Mouse (Mus musculus): ENCODE results near the gene Ube4b. TPM values are rescaled to one million over a fixed set of nuclear protein-coding genes. Genes with fewer than 3 reads are reported as not detected.
"Not testable (repeated sequence)": the region's sequence is repeated elsewhere in the genome, so short reads cannot be mapped to it uniquely, and the experiment has no call there.

The Ube4b gene
- 56.5 and 59.5 TPM in 2 replicates for polyA plus RNA-seq (2015; fragmentation: Nextera tagmentation; extraction: Ambion mirVana)

DNA sequence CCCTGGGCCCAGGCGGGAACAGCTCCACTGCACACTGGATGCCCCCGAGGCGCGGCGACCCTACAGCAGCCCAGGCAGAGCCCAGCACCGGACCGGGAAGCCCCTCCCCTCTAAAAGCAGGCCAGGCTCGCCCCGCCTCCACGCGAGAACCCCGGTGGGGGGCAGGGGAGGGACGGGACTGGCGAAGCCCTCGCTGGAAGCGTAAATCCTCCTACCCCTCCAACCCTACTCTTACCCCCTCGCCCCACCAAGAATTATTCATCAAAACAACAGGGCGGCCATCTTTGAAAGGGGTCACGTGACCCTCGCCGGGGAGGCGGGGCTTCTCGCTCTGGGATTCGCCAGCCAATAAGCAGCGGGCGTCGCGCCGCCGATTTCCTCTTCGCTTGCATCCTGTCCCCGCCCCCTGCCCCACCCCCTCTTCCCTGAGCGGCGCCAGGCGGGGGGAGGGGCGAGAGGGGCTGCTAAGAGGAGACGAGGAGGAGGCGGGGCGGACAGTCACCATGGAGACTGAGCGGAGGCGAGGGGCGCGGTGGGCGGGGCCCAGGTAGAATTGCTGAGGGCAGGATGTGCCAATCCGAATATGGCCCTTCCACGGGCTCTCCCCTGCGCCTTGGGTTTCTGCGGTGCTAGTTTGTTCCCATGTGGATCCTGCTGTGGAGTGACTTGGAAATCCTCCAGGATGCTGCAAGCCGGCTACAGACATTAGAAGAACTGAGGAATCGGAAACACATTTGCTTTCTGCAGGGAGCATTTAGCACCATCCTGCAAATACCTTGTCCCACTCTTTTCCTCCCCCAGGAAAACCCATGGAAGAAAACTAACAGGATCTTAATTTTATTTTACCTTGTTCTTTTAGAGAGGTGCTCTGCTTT is at the start of gene Ube4b:
TSS of gene Ube4b (minus strand) at position 425 of the 875 bp plus-strand sequence.
- H3K4me3 ChIP-seq: peak within 1 kb of the TSS; percentile 96
- peak within 1 kb of the TSS; percentile 99 for H3K27ac ChIP-seq
- peak within 1 kb of the TSS; percentile 95 for H3K9ac ChIP-seq
- peak; percentile 95 for ATAC-seq (ENCODE audit: low FRiP score)
- WGBS: under 1% methylated on average over 47 of the region's 50 CpGs
- H3K9me3 ChIP-seq: no peaks in the 10 kb centered on the region
- H3K36me3 ChIP-seq: no peaks in the 10 kb centered on the region
- H3K4me1 ChIP-seq (replicated peaks): peaks cover 30% of the 10 kb centered on the region
- H3K27me3 ChIP-seq: no peaks in the 10 kb centered on the region
- H3K4me2 ChIP-seq: peak within 1 kb of the TSS; percentile 89

DNA sequence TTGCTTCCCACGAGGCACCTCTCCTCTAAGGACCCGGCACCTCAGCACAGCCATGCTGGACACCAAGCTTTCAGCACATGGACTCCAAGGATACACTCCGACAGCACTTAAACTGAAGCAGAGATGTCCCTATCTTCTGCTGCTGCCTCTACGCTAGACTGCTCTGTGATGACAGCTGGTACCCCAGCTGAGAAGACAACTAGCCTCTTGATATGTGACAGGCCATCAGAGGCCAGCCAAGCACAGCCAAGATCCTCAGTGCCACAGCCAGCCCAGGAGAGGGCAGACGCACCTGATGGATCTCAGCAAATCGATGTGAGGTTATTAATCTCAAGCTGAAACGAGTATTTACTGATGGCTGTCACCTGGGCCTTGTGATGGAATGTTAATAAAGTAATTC is 48.5 kb upstream of the Ube4b start:
- WGBS: 72% methylated on average over 7 of the region's 7 CpGs
- Histone ChIP-seq H3K9me3 (no peaks in the 10 kb centered on the region), H3K4me2 (no peak overlapping the region), H3K27me3 (no peaks in the 10 kb centered on the region), H3K4me1 (replicated peaks) (no peaks in the 10 kb centered on the region), H3K4me3 (no peak overlapping the region), H3K27ac (no peak overlapping the region), H3K36me3 (peaks cover 23% of the 10 kb centered on the region), H3K9ac (peak overlapping the region; percentile 35; the same call in 1 of the 2 replicates)
- no peak for ATAC-seq (ENCODE audit: low FRiP score)

DNA sequence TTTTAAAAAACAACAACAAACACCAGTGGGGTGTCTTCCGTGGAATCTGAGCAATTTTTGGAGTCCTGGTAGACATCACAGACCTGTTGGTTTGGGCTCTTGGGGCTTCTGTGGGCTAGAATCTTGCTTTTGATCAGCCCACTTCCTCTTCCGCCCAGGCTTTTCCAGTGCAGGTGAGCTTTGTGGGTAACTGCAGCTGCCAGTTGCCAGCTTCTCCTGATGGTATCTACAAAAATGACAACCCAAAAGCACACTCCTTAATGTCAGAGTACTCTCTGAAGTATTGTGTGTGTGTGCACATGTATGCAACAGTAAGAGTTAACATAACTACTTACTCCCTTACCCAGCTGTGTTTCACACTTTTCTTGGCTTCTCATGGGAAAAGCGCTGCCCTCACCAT is 43.0 kb upstream of the Ube4b start:
- no peaks in the 10 kb centered on the region for H3K9me3 ChIP-seq
- H3K4me2 ChIP-seq: no peak overlapping the region
- no peaks in the 10 kb centered on the region for H3K4me1 ChIP-seq (replicated peaks)
- no peak for ATAC-seq (ENCODE audit: low FRiP score)
- H3K9ac ChIP-seq: no peak overlapping the region
- WGBS: 96% methylated on average over 3 of the region's 3 CpGs
- H3K27ac ChIP-seq: no peak overlapping the region
- H3K4me3 ChIP-seq: no peak overlapping the region
- peaks cover 50% of the 10 kb centered on the region for H3K36me3 ChIP-seq
- no peaks in the 10 kb centered on the region for H3K27me3 ChIP-seq

DNA sequence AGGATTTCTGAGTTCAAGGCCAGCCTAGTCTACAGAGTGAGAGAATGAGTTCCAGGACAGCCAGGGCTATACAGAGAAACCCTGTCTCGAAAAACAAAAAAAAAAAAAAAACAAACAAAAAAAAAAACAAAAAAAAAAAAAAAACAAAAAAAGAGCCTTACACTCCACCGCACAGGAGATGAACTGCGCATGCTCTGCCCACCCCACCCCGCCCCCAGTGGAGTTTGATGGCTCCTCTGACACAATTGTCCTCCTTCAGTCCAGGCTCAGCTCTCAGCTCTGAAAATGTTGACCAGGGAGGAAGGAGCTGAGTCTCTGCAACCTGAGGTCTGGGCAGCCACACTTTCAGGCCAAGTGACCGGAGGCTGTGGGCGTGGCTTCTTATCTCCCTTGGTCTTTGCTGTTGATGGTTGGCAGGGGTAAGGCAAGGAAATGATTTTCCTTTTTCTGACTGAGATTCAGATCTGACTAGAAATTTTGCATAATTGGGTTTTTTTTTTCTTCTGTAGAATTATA is 36.9 kb upstream of the Ube4b start:
- no peak overlapping the region for H3K9ac ChIP-seq
- no peaks in the 10 kb centered on the region for H3K27me3 ChIP-seq
- H3K4me3 ChIP-seq: no peak overlapping the region
- H3K36me3 ChIP-seq: peaks cover 13% of the 10 kb centered on the region
- H3K27ac ChIP-seq: no peak overlapping the region
- WGBS: 80% methylated on average over 6 of the region's 6 CpGs
- no peak overlapping the region for H3K4me2 ChIP-seq
- no peak for ATAC-seq (ENCODE audit: low FRiP score)
- H3K4me1 ChIP-seq (replicated peaks): peaks cover 4% of the 10 kb centered on the region; the same call in 1 of the 2 replicates
- no peaks in the 10 kb centered on the region for H3K9me3 ChIP-seq

DNA sequence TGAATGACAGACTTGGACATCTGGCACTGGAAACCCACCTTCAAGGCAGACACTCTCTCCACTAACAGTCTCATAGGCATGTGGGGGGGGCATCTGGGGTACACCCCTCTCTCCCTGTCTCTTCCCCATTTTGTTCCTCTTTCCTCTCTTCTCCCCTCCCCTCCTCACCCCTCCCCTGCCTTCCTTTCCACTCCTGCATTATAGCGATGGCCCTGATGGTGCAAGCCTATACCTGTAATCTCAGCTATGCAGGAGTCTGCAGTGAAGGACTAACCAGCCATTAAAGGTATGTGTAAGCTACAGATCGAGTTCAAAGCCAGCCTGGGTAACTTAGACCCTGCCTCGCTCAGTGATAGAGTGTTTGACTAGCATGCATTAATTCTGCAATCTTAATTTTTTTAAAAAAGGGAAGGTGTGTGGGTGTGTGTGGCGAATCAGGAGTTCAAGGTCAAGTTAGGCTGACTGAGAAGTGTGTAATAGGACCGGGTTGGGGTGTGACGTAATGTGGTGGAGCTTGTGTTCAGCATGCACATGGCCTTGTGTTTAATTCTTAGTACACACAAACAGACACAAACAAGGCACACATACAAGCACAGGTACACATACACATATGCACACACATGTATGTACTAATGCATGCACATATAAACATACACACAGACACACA is 35.9 kb upstream of the Ube4b start:
- Histone ChIP-seq H3K9ac (no peak overlapping the region), H3K4me2 (no peak overlapping the region), H3K4me3 (no peak overlapping the region), H3K36me3 (peaks cover 6% of the 10 kb centered on the region; the same call in 1 of the 2 replicates), H3K27me3 (no peaks in the 10 kb centered on the region), H3K4me1 (replicated peaks) (peaks cover 4% of the 10 kb centered on the region; the same call in 1 of the 2 replicates), H3K9me3 (no peaks in the 10 kb centered on the region), H3K27ac (no peak overlapping the region)
- ATAC-seq (ENCODE audit: low FRiP score): no peak
- 81% methylated on average over 6 of the region's 6 CpGs for WGBS

DNA sequence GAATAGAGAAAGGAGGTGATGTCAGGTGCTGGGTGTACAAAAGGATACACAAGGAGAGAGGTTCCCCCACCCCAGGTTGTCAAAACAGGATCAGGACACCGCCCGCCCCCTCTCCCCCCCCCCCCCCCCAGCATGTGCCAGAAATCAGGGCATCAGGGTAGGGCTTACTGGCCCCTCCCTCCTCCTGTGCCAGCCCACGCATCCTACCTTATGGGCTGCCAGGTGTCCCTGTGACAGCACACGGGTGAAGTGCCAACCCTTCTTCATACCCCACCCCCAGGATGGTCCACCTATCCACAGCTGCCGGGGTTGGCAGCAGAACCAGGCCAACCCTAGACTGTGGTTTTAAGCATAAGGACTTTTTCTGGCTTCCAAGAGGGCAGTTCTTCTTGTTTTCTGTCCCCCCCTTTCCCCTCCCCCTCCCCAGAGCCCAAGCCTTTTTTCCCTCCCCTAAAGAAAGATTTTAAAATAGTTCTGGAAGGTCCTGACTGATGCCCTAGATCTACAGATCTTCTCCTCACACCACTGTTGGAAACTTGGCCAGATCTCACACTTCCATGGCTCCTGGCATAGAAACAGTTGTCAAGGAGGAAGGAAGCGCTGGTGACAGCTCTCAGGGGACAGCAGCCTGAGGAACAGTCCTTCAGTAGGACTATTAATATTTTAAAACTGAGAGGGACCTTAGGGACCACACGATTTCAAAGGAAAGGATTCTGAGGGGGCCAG is 35.2 kb upstream of the Ube4b start:
- ATAC-seq (ENCODE audit: low FRiP score): no peak
- H3K27ac ChIP-seq: no peak overlapping the region
- WGBS: 70% methylated on average over 3 of the region's 7 CpGs
- peaks cover 4% of the 10 kb centered on the region; the same call in 1 of the 2 replicates for H3K4me1 ChIP-seq (replicated peaks)
- H3K27me3 ChIP-seq: no peaks in the 10 kb centered on the region
- H3K9me3 ChIP-seq: no peaks in the 10 kb centered on the region
- H3K36me3 ChIP-seq: peaks cover 4% of the 10 kb centered on the region; the same call in 1 of the 2 replicates
- H3K4me3 ChIP-seq: no peak overlapping the region
- H3K4me2 ChIP-seq: no peak overlapping the region
- H3K9ac ChIP-seq: no peak overlapping the region

DNA sequence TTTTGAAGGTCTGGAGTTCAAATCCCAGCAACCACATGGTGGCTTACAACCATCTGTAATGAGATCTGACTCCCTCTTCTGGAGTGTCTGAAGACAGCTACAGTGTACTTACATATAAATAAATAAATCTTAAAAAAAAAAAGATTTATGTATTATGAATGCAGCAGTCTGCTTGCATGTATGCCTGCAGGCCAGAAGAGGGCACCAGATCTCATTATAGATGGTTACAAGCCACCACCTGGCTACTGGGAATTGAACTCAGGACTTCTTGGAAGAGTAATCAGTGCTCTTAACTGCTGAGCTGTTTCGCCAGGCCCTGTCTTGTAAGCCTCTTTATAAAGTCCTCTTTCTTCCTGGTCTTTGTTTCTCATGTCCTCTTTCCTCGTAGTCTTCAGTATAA is 33.9 kb upstream of the Ube4b start:
- not testable (repeated sequence) for H3K4me2 ChIP-seq; H3K9ac ChIP-seq; H3K27ac ChIP-seq; ATAC-seq (ENCODE audit: low FRiP score); H3K4me3 ChIP-seq; H3K9me3 ChIP-seq; H3K36me3 ChIP-seq; H3K4me1 ChIP-seq (replicated peaks); H3K27me3 ChIP-seq
- 91% methylated on average over 2 of the region's 2 CpGs for WGBS

DNA sequence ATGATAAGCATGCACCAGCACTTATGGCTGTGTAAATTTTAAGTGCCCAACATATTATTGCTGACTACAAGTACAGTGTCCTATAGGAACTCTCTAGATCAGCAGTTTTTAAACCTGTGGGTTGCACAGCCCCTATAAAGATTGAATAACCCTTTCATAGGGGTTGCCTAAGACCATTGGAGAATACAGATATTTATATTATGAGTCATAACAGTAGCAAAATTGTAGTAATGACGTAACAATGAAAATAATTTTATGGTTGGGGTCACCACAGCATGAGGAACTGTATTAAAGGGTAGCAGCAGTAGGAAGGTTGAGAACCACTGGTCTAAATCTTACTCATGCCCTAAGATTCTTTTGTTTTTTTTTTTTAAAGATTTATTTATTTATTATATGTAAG is 32.9 kb upstream of the Ube4b start:
- no peak overlapping the region for H3K4me3 ChIP-seq
- 90% methylated on average over 1 of the region's 1 CpGs for WGBS
- H3K36me3 ChIP-seq: no peaks in the 10 kb centered on the region
- peaks cover 4% of the 10 kb centered on the region; the same call in 1 of the 2 replicates for H3K4me1 ChIP-seq (replicated peaks)
- H3K27ac ChIP-seq: no peak overlapping the region
- H3K9ac ChIP-seq: no peak overlapping the region
- no peak for ATAC-seq (ENCODE audit: low FRiP score)
- no peaks in the 10 kb centered on the region for H3K27me3 ChIP-seq
- no peaks in the 10 kb centered on the region for H3K9me3 ChIP-seq
- no peak overlapping the region for H3K4me2 ChIP-seq

DNA sequence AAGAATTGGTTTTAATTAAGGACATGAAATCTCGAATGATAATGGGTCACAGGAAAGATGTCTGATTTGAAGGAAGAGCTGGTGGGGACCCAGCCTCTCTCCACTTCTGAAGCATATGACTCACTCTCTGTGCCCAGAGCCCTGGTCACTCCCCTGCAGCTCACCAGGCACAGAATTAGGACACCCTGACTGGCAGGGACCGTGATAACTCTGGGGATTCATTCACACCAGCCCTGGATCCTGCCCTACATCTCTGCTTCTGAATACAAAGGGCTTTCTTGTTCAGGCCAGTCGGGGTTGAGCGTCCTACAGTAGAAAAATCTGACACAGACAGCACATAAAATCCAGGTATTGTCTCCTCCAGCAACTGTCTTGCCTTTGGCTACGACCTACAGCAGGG is 32.0 kb upstream of the Ube4b start:
- ATAC-seq (ENCODE audit: low FRiP score): no peak
- 66% methylated on average over 5 of the region's 5 CpGs for WGBS
- H3K27me3 ChIP-seq: no peaks in the 10 kb centered on the region

DNA sequence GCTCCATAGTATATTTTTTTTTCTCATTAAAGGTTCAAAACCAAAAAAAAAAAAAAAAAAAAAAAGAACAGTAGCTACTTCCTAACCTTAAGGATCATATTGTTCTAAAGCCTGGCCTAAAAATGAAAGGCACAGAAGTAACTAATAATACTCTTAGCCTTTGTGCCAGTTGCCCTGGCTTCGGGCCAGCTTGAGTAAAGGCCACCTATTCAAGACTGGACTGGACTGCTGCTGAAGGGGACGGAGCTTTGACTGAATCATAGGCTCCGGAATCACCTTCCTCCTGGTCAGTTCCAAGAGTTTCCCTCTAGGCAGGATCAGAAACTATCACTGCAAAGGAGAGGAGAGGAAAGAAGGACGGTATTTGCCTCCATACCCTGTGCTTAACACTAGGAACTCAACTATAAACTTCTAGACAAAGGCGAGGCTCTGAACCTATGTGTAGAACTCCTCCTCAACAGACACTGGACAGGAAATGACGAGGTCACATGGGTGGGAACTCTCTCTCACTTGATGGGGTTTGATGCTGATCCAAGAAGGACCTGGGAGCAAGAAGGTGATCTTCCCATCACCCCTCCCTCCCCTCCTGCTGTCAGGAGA is 31.4 kb upstream of the Ube4b start:
- Histone ChIP-seq H3K4me1 (replicated peaks) (peaks cover 4% of the 10 kb centered on the region; the same call in 1 of the 2 replicates), H3K9ac (no peak overlapping the region), H3K36me3 (no peaks in the 10 kb centered on the region), H3K4me3 (no peak overlapping the region), H3K27ac (no peak overlapping the region), H3K9me3 (no peaks in the 10 kb centered on the region), H3K4me2 (no peak overlapping the region), H3K27me3 (no peaks in the 10 kb centered on the region)
- ATAC-seq (ENCODE audit: low FRiP score): no peak
- WGBS: 77% methylated on average over 6 of the region's 6 CpGs

More for the DNA sequence above, 32.0 kb upstream of the Ube4b start:
- H3K9me3 ChIP-seq: no peaks in the 10 kb centered on the region
- H3K36me3 ChIP-seq: no peaks in the 10 kb centered on the region
- peaks cover 4% of the 10 kb centered on the region; the same call in 1 of the 2 replicates for H3K4me1 ChIP-seq (replicated peaks)
- H3K4me2 ChIP-seq: no peak overlapping the region
- no peak overlapping the region for H3K9ac ChIP-seq
- H3K27ac ChIP-seq: no peak overlapping the region
- H3K4me3 ChIP-seq: no peak overlapping the region

DNA sequence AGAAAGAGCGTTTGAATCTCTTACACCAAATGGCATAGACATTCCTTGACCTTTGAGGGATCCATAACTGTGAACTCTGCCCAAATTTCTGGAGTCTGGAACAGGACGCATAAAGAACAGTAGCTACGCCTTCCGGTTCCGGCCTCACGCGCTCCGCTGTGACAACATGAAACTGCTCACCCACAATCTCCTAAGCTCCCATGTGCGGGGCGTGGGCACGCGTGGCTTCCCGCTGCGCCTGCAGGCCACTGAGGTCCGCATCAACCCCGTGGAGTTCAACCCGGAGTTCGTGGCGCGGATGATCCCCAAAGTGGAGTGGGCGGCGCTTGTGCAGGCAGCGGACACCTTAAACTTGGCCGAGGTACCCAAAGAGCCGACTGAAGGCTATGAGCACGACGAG is 30.6 kb upstream of the Ube4b start:
- H3K27me3 ChIP-seq; H3K9me3 ChIP-seq; H3K4me2 ChIP-seq; H3K36me3 ChIP-seq; H3K9ac ChIP-seq; H3K4me1 ChIP-seq (replicated peaks); ATAC-seq (ENCODE audit: low FRiP score); H3K27ac ChIP-seq; H3K4me3 ChIP-seq: not testable (repeated sequence)
- 88% methylated on average over 27 of the region's 27 CpGs for WGBS
